Mouse (Mus musculus) right cerebral cortex, adult 2 months (tissue): ENCODE results near the gene Lypd6b.

Experiments
- DNase-seq, 2 experiments: peaks; one replicate each; pipeline ENCODE4 v3.0.0; 2021 to 2022; ENCODE audit warnings: low spot score in 2 of 2

Gene Lypd6b

GRCm38 (mm10) chr2:49770440-49770839 lies 17.0 kb upstream of the Lypd6b start:
- DNase-seq, result no peak

- no peak for DNase-seq
These were observed 16.3 kb upstream of the Lypd6b start for GRCm38 (mm10) chr2:49771172-49771571.

GRCm38 (mm10) chr2:49773194-49773931 lies 14.1 kb upstream of the Lypd6b start:
- DNase-seq, result no peak

- no peak for DNase-seq
These were observed 13.3 kb upstream of the Lypd6b start for GRCm38 (mm10) chr2:49774180-49774579.

GRCm38 (mm10) chr2:49775187-49775586 lies 12.3 kb upstream of the Lypd6b start:
- DNase-seq, result no peak

GRCm38 (mm10) chr2:49775735-49776134 lies 11.8 kb upstream of the Lypd6b start:
- DNase-seq, result no peak

GRCm38 (mm10) chr2:49776407-49776806 lies 11.1 kb upstream of the Lypd6b start:
- no peak for DNase-seq

- DNase-seq, result no peak
These were observed 547 bp downstream of the Lypd6b start for GRCm38 (mm10) chr2:49788051-49788418.

GRCm38 (mm10) chr2:49788643-49789042 lies 1.2 kb downstream of the Lypd6b start:
- DNase-seq, result no peak

- DNase-seq, result no peak
These were observed 1.6 kb downstream of the Lypd6b start for GRCm38 (mm10) chr2:49789078-49789477.

GRCm38 (mm10) chr2:49789504-49789903 lies 2.0 kb downstream of the Lypd6b start:
- no peak for DNase-seq

GRCm38 (mm10) chr2:49797444-49798143 lies 10.1 kb downstream of the Lypd6b start:
- no peak for DNase-seq

GRCm38 (mm10) chr2:49804448-49804847 lies 17.0 kb downstream of the Lypd6b start:
- no peak for DNase-seq

GRCm38 (mm10) chr2:49805736-49806371 lies 18.4 kb downstream of the Lypd6b start:
- peak in 1 of 2 experiments; percentile 29 for DNase-seq

GRCm38 (mm10) chr2:49809496-49809895 lies 22.0 kb downstream of the Lypd6b start:
- DNase-seq, result no peak

GRCm38 (mm10) chr2:49811420-49811819 lies 23.9 kb downstream of the Lypd6b start:
- DNase-seq, result no peak

- no peak for DNase-seq
These were observed 24.4 kb downstream of the Lypd6b start for GRCm38 (mm10) chr2:49811871-49812363.

GRCm38 (mm10) chr2:49813151-49813550 lies 25.7 kb downstream of the Lypd6b start:
- DNase-seq, result no peak

- no peak for DNase-seq
These were observed 26.5 kb downstream of the Lypd6b start for GRCm38 (mm10) chr2:49814011-49814410.

- DNase-seq, result no peak
These were observed 28.3 kb downstream of the Lypd6b start for GRCm38 (mm10) chr2:49815696-49816320.

- DNase-seq, result no peak
These were observed 29.1 kb downstream of the Lypd6b start for GRCm38 (mm10) chr2:49816549-49816948.

- no peak for DNase-seq
These were observed 29.7 kb downstream of the Lypd6b start for GRCm38 (mm10) chr2:49817151-49817550.
